Comparison of ENCODE assay signal across 23 mouse cellular contexts in the genomic region with DNA sequence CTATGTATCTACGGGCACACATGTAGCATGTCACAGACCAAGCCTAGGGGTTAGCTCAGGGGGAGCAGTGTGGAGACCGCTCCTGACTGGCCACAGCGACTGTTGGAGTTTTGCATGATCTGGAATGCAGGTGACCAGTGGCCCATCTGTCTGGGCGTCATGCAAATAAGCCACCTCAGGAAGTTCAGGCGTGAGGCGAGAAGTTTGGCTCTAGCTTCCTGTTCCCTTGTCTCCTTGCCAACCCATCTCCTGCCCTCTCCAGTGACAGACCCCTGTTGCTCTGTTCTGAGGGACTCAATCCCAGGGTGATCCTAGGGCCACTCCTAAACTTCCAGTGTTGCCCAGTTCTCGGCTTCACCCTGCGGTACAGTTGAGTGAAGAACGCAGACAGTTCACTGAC. TPM values are rescaled to one million over a fixed set of nuclear protein-coding genes. Genes with fewer than 3 reads are reported as not detected.
A peak's percentile ranks its signal among the peaks of the same experiment; 100 is the strongest.
DNase-seq lines count a peak whose midpoint lies in the region; ATAC-seq and TF ChIP-seq lines count a peak whose summit lies in the region.
"Had no signal": no experiment of that assay in that cellular context is flagged by ENCODE, and none has a peak within 500 bp of the region (broad histone marks: within the 10 kb centered on the region; RNA-seq: fewer than 3 reads in every experiment).

No protein-coding gene starts in this region.

- peak; percentile 85 for DNase-seq in heart, adult 11 months
- DNase-seq in heart, postnatal 14 days = no peak
- DNase-seq in liver, embryonic 13.5 days = no peak
- DNase-seq in liver, embryonic 11.5 days (ENCODE audit: low spot score) = no peak
- DNase-seq in thymus, postnatal 36 days = peak; percentile 14 to 31
- DNase-seq in thymus, postnatal 10 days (ENCODE audit: low spot score in 2 of 2) = no peak
- DNase-seq in liver, postnatal 0 days = no peak
- DNase-seq: cerebellum, adult 11-12 months; cerebellum, postnatal 36 days; kidney, adult 2 months; kidney, postnatal 14 days; lung, adult 2 months; retina, postnatal 1 day; right cerebral cortex, postnatal 4 days had no signal

- H3K9me3 ChIP-seq in liver, embryonic 13.5 days (replicated peaks) = no peaks in the 10 kb centered on the region
- H3K9me3 ChIP-seq in liver, embryonic 11.5 days (ENCODE audit: control insufficient read depth, low read length) = no peaks in the 10 kb centered on the region
- H3K9me3 ChIP-seq in liver, postnatal 0 days (ENCODE audit: low read length) = no peaks in the 10 kb centered on the region
- H3K9me3 ChIP-seq: midbrain, embryonic 12.5 days had no signal

- peaks cover 65% of the 10 kb centered on the region for H3K4me1 ChIP-seq in liver, embryonic 13.5 days (replicated peaks)
- H3K4me1 ChIP-seq in liver, embryonic 11.5 days (replicated peaks; ENCODE audit: control insufficient read depth, insufficient read depth, low read length) = peaks cover 40% of the 10 kb centered on the region
- H3K4me1 ChIP-seq in liver, postnatal 0 days (ENCODE audit: insufficient read depth) = peaks cover 44% of the 10 kb centered on the region

- H3K36me3 ChIP-seq in liver, embryonic 13.5 days = no peaks in the 10 kb centered on the region
- no peaks in the 10 kb centered on the region for H3K36me3 ChIP-seq in liver, embryonic 11.5 days (ENCODE audit: control insufficient read depth, insufficient read depth, low read length)
- H3K36me3 ChIP-seq in liver, postnatal 0 days (replicated peaks; ENCODE audit: insufficient read depth, low read length) = no peaks in the 10 kb centered on the region
- H3K36me3 ChIP-seq: midbrain, embryonic 12.5 days had no signal

- no peak for TF ChIP-seq EP300 in liver, postnatal 0 days (IDR thresholded peaks at IDR 0.05; ENCODE audit: low read depth)

- TF ChIP-seq CTCF in liver, postnatal 0 days (IDR thresholded peaks at IDR 0.05; ENCODE audit: low read depth) = no peak

- H3K27me3 ChIP-seq in liver, embryonic 13.5 days = no peaks in the 10 kb centered on the region; the same call in 1 of the 2 replicates
- no peaks in the 10 kb centered on the region for H3K27me3 ChIP-seq in liver, embryonic 11.5 days (replicated peaks; ENCODE audit: control insufficient read depth, insufficient read depth, low read length)
- H3K27me3 ChIP-seq in liver, postnatal 0 days (ENCODE audit: insufficient read depth, low read length) = no peaks in the 10 kb centered on the region
- H3K27me3 ChIP-seq: midbrain, embryonic 12.5 days had no signal

- ATAC-seq in liver, embryonic 13.5 days (ENCODE audit: low read depth) = no peak
- ATAC-seq in liver, embryonic 11.5 days (replicated peaks; ENCODE audit: low FRiP score) = no peak
- no peak for ATAC-seq in liver, postnatal 0 days
- no peak for ATAC-seq in megakaryocyte-erythroid progenitor cell, adult 5-6 weeks (replicated peaks; ENCODE audit: low FRiP score, low TSS enrichment, poor library complexity, severe bottlenecking)
- ATAC-seq: forebrain, embryonic 16.5 days; hindbrain, postnatal 0 days had no signal

- intact Hi-C loops in heart, postnatal 14 days (cut with DNase I) = no loop called here

- no peak overlapping the region for H3K4me3 ChIP-seq in liver, embryonic 13.5 days (replicated peaks)
- no peak overlapping the region for H3K4me3 ChIP-seq in liver, embryonic 11.5 days (ENCODE audit: low read depth, low read length)
- H3K4me3 ChIP-seq in liver, postnatal 0 days (ENCODE audit: low read depth, low read length) = no peak overlapping the region
- H3K4me3 ChIP-seq: erythroblast, embryonic 14.5 days; left cerebral cortex, adult 2 months; midbrain, embryonic 12.5 days had no signal

- H3K9ac ChIP-seq in liver, embryonic 13.5 days = peak overlapping the region; percentile 13; the same call in 1 of the 2 replicates
- no peak overlapping the region for H3K9ac ChIP-seq in liver, embryonic 11.5 days (ENCODE audit: low read depth, low read length)
- H3K9ac ChIP-seq in liver, postnatal 0 days (replicated peaks) = no peak overlapping the region
- H3K9ac ChIP-seq: midbrain, embryonic 12.5 days had no signal

- no peak overlapping the region for H3K4me2 ChIP-seq in liver, embryonic 13.5 days
- no peak overlapping the region for H3K4me2 ChIP-seq in liver, embryonic 11.5 days
- H3K4me2 ChIP-seq in liver, postnatal 0 days (ENCODE audit: low read depth, low read length) = peak overlapping the region; percentile 58; the same call in 1 of the 2 replicates
- H3K4me2 ChIP-seq: midbrain, embryonic 12.5 days had no signal

- WGBS in liver, embryonic 13.5 days (ENCODE audit: insufficient replicate concordance) = 59% methylated on average over 9 of the region's 9 CpGs
- WGBS in liver, embryonic 11.5 days = 58% methylated on average over 9 of the region's 9 CpGs
- 64% methylated on average over 9 of the region's 9 CpGs for WGBS in liver, postnatal 0 days (ENCODE audit: insufficient replicate concordance)

- H3K27ac ChIP-seq in liver, embryonic 13.5 days = 0 out of 2 replicates have a peak overlapping the region, but pooled peaks have one; percentile 5
- H3K27ac ChIP-seq in liver, embryonic 11.5 days (ENCODE audit: low read depth, low read length) = no peak overlapping the region
- peak overlapping the region; percentile 80 for H3K27ac ChIP-seq in liver, postnatal 0 days (ENCODE audit: low read depth)
- H3K27ac ChIP-seq: hindbrain, postnatal 0 days; left cerebral cortex, adult 2 months; macrophage; midbrain, embryonic 12.5 days had no signal

RNA-seq across cellular contexts. Expression of gene Rbm38, which starts 40.2 kb away (rescaled TPM):
- total RNA-seq in heart, postnatal 14 days (2021) = 100 to 1,000 TPM; 198 to 232 TPM
- 260 and 311 TPM in 2 replicates for polyA plus RNA-seq in liver, embryonic 13.5 days (2015; fragmentation: Nextera tagmentation; extraction: Ambion mirVana)
- polyA plus RNA-seq in liver, embryonic 11.5 days (2014; fragmentation: Nextera tagmentation; extraction: Ambion mirVana) = 209 and 222 TPM in 2 replicates
- 124 and 126 TPM in 2 replicates for polyA plus RNA-seq in liver, postnatal 0 days (2015; fragmentation: Nextera tagmentation; extraction: Ambion mirVana)
- total RNA-seq in megakaryocyte-erythroid progenitor cell, adult 5-6 weeks (2014; fragmentation: Nextera tagmentation) = 191 and 218 TPM in 2 replicates
- 38.9 and 116 TPM in 2 replicates for total RNA-seq in megakaryocyte-erythroid progenitor cell, adult 5-6 weeks (2017)

RNA-seq across cellular contexts. Expression of gene Ctcfl, which starts 58.9 kb away (rescaled TPM):
- total RNA-seq in heart, postnatal 14 days (2021) = under 1 TPM; 0.07 TPM
- polyA plus RNA-seq in liver, embryonic 13.5 days (2015; fragmentation: Nextera tagmentation; extraction: Ambion mirVana) = 0.02 and 0.05 TPM in 2 replicates
- polyA plus RNA-seq in liver, embryonic 11.5 days (2014; fragmentation: Nextera tagmentation; extraction: Ambion mirVana) = 0.07 TPM in 1 of 2 replicates, not detected in the other
- 0.21 and 0.25 TPM in 2 replicates for polyA plus RNA-seq in liver, postnatal 0 days (2015; fragmentation: Nextera tagmentation; extraction: Ambion mirVana)
- not detected in 2 replicates for total RNA-seq in megakaryocyte-erythroid progenitor cell, adult 5-6 weeks (2014; fragmentation: Nextera tagmentation)
- total RNA-seq in megakaryocyte-erythroid progenitor cell, adult 5-6 weeks (2017) = not detected in 2 replicates
- total RNA-seq: hindbrain, postnatal 0 days; layer of hippocampus, adult 8-10 months; neutrophil, adult 5-6 weeks had no signal
- polyA plus RNA-seq: erythroblast, embryonic 14.5 days; forebrain, embryonic 16.5 days; hindbrain, postnatal 0 days; lung, adult 2 months; macrophage; midbrain, embryonic 12.5 days had no signal

Comparison
In these comparisons a context has a peak if more than half of its experiments do, and no peak if none do; other contexts are left out.
1. DNase-seq: peak in heart, adult 11 months (single experiment) and thymus, postnatal 36 days (2 of 2); none in heart, postnatal 14 days (0 of 2), liver, embryonic 13.5 days (single experiment), liver, embryonic 11.5 days (single experiment), thymus, postnatal 10 days (0 of 2) and liver, postnatal 0 days (single experiment).